Mouse (Mus musculus) MEL (cell line): ENCODE data around the gene Cnep1r1. TPM values are rescaled to one million over a fixed set of nuclear protein-coding genes. Genes with fewer than 3 reads are reported as not detected.

ENCODE experiments used
- DNase-seq: peaks from one replicate; pipeline ENCODE4 v3.0.0; 2011; ENCODE audit warnings: low read depth, low spot score
- H3K27ac ChIP-seq: 2 replicates; pipeline ENCODE4 v1.5.1; 2012; ENCODE audit warnings: low read depth, mild to moderate bottlenecking, control low read depth, low read length, moderate library complexity; ENCODE audit not compliant: control insufficient read depth
- H3K27me3 ChIP-seq, 2 experiments: fragments of 150-350 bp in 1 of 2; sonication (generic) in 1 of 2; 2 replicates each; pipeline ENCODE4 v1.6.1; 2012; ENCODE audit warnings: low read length in 2 of 2, mild to moderate bottlenecking in 2 of 2, improper control_type of control experiment in 1 of 2, moderate library complexity in 1 of 2; ENCODE audit not compliant: insufficient read depth in 2 of 2, control insufficient read depth in 1 of 2
- H3K36me3 ChIP-seq, 2 experiments: 2 replicates each; pipeline ENCODE4 v1.6.1; 2012 to 2014; ENCODE audit warnings: low read length in 2 of 2, improper control_type of control experiment in 1 of 2, inconsistent platforms in 1 of 2, mild to moderate bottlenecking in 1 of 2; ENCODE audit not compliant: insufficient read depth in 2 of 2, control insufficient read depth in 1 of 2
- H3K4me1 ChIP-seq, 2 experiments: fragments of 150-350 bp in 1 of 2; sonication (generic) in 1 of 2; 2 replicates each; pipeline ENCODE4 v1.6.1; 2012; ENCODE audit warnings: low read length in 2 of 2, improper control_type of control experiment in 1 of 2, mild to moderate bottlenecking in 1 of 2; ENCODE audit not compliant: insufficient read depth in 2 of 2, control insufficient read depth in 1 of 2
- H3K4me3 ChIP-seq, 2 experiments: fragments of 150-350 bp in 1 of 2; sonication (generic) in 1 of 2; 2 replicates each; pipeline ENCODE4 v1.5.1; 2012; ENCODE audit warnings: low read depth in 2 of 2, low read length in 2 of 2, mild to moderate bottlenecking in 2 of 2, moderate library complexity in 2 of 2, control low read depth in 1 of 2, improper control_type of control experiment in 1 of 2; ENCODE audit not compliant: control insufficient read depth in 1 of 2, insufficient read depth in 1 of 2
- H3K79me2 ChIP-seq: 2 replicates; pipeline ENCODE4 v1.6.1; 2012; ENCODE audit warnings: mild to moderate bottlenecking, low read length, moderate library complexity; ENCODE audit not compliant: control insufficient read depth, poor library complexity, insufficient read depth
- H3K9ac ChIP-seq: 2 replicates; pipeline ENCODE4 v1.6.1; 2012; ENCODE audit warnings: low read depth, mild to moderate bottlenecking, control low read depth, low read length, moderate library complexity; ENCODE audit not compliant: control insufficient read depth, poor library complexity, severe bottlenecking
- H3K9me3 ChIP-seq: fragments of 150-350 bp; sonication (generic); replicated peaks from 2 replicates; pipeline ENCODE4 v1.6.1; 2012; ENCODE audit warnings: mild to moderate bottlenecking, low read length, improper control_type of control experiment, moderate library complexity; ENCODE audit not compliant: insufficient read depth
- CHD2 ChIP-seq: IDR thresholded peaks from 2 replicates; pipeline ENCODE4 v1.6.1; 2011; ENCODE audit warnings: low read length, improper control_type of control experiment
- CTCF ChIP-seq, 3 experiments: IDR thresholded peaks in 2 of 3; conservative IDR thresholded peaks in 1 of 3; 2 replicates each; pipeline ENCODE4 v1.5.1; 2011 to 2012; ENCODE audit warnings: low read length in 3 of 3, low read depth in 2 of 3, mild to moderate bottlenecking in 2 of 3, improper control_type of control experiment in 1 of 3, inconsistent platforms in 1 of 3, mixed read lengths in 1 of 3, moderate library complexity in 1 of 3; ENCODE audit not compliant: control insufficient read depth in 1 of 3, insufficient read depth in 1 of 3, poor library complexity in 1 of 3, severe bottlenecking in 1 of 3
- ELF1 ChIP-seq: IDR thresholded peaks from 2 replicates; pipeline ENCODE4 v1.6.1; 2014; ENCODE audit warnings: low read depth, mild to moderate bottlenecking, inconsistent platforms, low read length, improper control_type of control experiment, moderate library complexity
- KAT2A ChIP-seq: conservative IDR thresholded peaks from 2 replicates; pipeline ENCODE4 v1.6.1; 2012; ENCODE audit warnings: low read depth, low read length, improper control_type of control experiment, inconsistent platforms
- MAFK ChIP-seq: IDR thresholded peaks from 2 replicates; pipeline ENCODE4 v1.6.1; 2011; ENCODE audit warnings: low read depth, mild to moderate bottlenecking, low read length, improper control_type of control experiment, borderline replicate concordance
- MAX ChIP-seq: IDR thresholded peaks from 2 replicates; pipeline ENCODE4 v1.6.1; 2011; ENCODE audit warnings: low read length, improper control_type of control experiment
- MAZ ChIP-seq: IDR thresholded peaks from 2 replicates; pipeline ENCODE4 v1.6.1; 2012; ENCODE audit warnings: low read depth, mild to moderate bottlenecking, inconsistent platforms, low read length, improper control_type of control experiment
- MEF2A ChIP-seq: IDR thresholded peaks from 2 replicates; pipeline ENCODE4 v1.6.1; 2014; ENCODE audit warnings: low read depth, mild to moderate bottlenecking, inconsistent platforms, low read length, improper control_type of control experiment; ENCODE audit not compliant: poor library complexity, insufficient replicate concordance, severe bottlenecking; ENCODE audit errors: extremely low read depth
- NELFE ChIP-seq: IDR thresholded peaks from 2 replicates; pipeline ENCODE4 v1.6.1; 2011; ENCODE audit warnings: low read depth, low read length, improper control_type of control experiment
- NRF1 ChIP-seq: IDR thresholded peaks from 2 replicates; pipeline ENCODE4 v1.6.1; 2014; ENCODE audit warnings: low read depth, mild to moderate bottlenecking, inconsistent platforms, low read length, improper control_type of control experiment, moderate library complexity; ENCODE audit not compliant: poor library complexity, insufficient read depth, severe bottlenecking
- POLR2AphosphoS2 ChIP-seq: IDR thresholded peaks from 2 replicates; pipeline ENCODE4 v1.6.1; 2011; ENCODE audit warnings: low read length, improper control_type of control experiment
- POLR2AphosphoS5 ChIP-seq: IDR thresholded peaks from 2 replicates; pipeline ENCODE4 v1.6.1; 2012; ENCODE audit warnings: low read depth, borderline replicate concordance, mild to moderate bottlenecking, inconsistent platforms, low read length, moderate library complexity, mixed read lengths
- RCOR1 ChIP-seq: IDR thresholded peaks from 2 replicates; pipeline ENCODE4 v1.6.1; 2012; ENCODE audit warnings: low read depth, mild to moderate bottlenecking, inconsistent platforms, low read length, improper control_type of control experiment
- SIN3A ChIP-seq: IDR thresholded peaks from 2 replicates; pipeline ENCODE4 v1.6.1; 2012; ENCODE audit warnings: low read length, improper control_type of control experiment, inconsistent platforms
- TAL1 ChIP-seq: IDR thresholded peaks from 2 replicates; pipeline ENCODE4 v1.6.1; 2012; ENCODE audit warnings: mild to moderate bottlenecking, inconsistent platforms, low read length, moderate library complexity, mixed read lengths
- TBP ChIP-seq: IDR thresholded peaks from 2 replicates; pipeline ENCODE4 v1.8.0; 2011; ENCODE audit warnings: low read depth, low read length, improper control_type of control experiment
- USF2 ChIP-seq, 2 experiments: IDR thresholded peaks; 2 replicates each; pipeline ENCODE4 v1.6.1; 2011 to 2012; ENCODE audit warnings: improper control_type of control experiment in 2 of 2, low read length in 2 of 2, borderline replicate concordance in 1 of 2, inconsistent platforms in 1 of 2, low read depth in 1 of 2, mild to moderate bottlenecking in 1 of 2; ENCODE audit not compliant: insufficient read depth in 1 of 2
- ZC3H11A ChIP-seq: IDR thresholded peaks from 2 replicates; pipeline ENCODE4 v1.6.1; 2012; ENCODE audit warnings: low read depth, mild to moderate bottlenecking, inconsistent platforms, low read length, improper control_type of control experiment
- ZMIZ1 ChIP-seq: IDR thresholded peaks from 2 replicates; pipeline ENCODE4 v1.6.1; 2012; ENCODE audit warnings: low read depth, mild to moderate bottlenecking, inconsistent platforms, low read length, improper control_type of control experiment, moderate library complexity
- ZNF384 ChIP-seq: IDR thresholded peaks from 2 replicates; pipeline ENCODE4 v1.6.1; 2012; ENCODE audit warnings: low read depth, mild to moderate bottlenecking, inconsistent platforms, low read length, improper control_type of control experiment
- polyA plus RNA-seq, 2 experiments: library from polyadenylated mRNA; stranded (reverse) in 1 of 2; unstranded in 1 of 2; fragments of >175 nt in 1 of 2; fragments of >200 nt in 1 of 2; gene quantifications; 2 replicates each; pipeline versions ENCODE4 v1.2.1 to v1.2.4; 2012; ENCODE audit warnings: low replicate concordance in 2 of 2, low read depth in 1 of 2; ENCODE audit not compliant: insufficient read length in 2 of 2, insufficient read depth in 1 of 2, missing spikeins in 1 of 2
- total RNA-seq: library from RNA; depleted of rRNA; stranded (reverse); fragments of 300-350 nt; gene quantifications from 2 replicates; pipeline ENCODE4 v1.2.3, GENCODE M21; 2012

The Cnep1r1 gene
- total and polyA plus RNA-seq, 3 experiments, result 12.1 to 31.2 TPM; not detected in 1

DNA sequence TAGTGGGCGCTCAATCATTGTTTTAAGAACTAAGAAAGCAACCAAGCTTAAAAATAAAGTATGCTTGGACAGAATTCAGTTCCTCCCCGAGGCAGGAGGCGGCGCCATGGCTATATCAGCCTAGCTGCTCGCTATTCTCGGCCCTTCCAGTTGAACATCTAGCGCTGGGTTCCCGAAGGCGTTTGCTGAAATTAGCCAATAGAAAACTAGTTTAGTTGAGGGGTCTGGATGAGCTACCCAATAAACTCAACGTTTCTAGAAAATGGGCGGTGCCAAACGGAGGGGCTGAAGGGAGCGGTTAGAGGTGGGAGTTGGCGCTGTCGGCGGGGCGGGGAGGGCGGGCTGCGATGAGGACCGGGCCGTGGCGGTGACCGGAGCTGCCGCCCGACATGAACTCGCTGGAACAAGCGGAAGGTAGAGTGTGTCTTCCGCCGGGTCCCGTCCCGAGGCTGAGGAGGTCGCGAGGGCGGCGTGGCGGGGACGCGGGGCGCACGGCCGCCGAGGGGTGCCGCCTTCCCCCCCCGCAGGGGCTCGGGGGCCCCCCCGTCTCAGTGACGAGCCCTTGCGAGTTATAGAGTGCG lies at the start of gene Cnep1r1 (continued):
- TF ChIP-seq MEF2A (no peak), CHD2 (peak; percentile 87), CTCF (IDR thresholded peaks at IDR 0.05 in 2 of 3, conservative IDR thresholded peaks at IDR 0.05 in 1 of 3; ENCODE audit: control insufficient read depth in 1 of 3, insufficient read depth in 1 of 3, low read depth in 2 of 3, low read length in 3 of 3, poor library complexity in 1 of 3, severe bottlenecking in 1 of 3) (peak; percentile 59 to 92 (median 78); a peak in 5 of 6 replicates)

DNA sequence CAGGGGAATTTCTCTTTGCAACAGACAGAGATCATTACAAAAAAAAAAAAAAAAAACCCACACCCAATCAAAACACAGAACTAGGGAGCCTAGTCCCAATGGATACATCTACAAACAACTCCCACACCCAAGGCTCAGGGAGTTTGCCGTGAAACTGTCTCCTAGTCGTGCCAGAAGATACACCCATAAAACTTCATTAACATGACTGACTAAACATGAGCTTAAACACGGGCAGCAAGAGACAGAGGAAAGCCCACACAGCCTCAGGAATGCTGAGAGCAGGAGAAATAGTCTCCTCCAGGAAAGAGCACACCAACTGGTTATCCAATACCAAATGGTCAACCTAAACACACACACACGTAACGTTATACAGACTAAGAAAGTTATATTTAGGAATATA lies 36.4 kb upstream of the Cnep1r1 start:
- H3K4me3 ChIP-seq, result no peak overlapping the region
- H3K27me3 ChIP-seq, result no peaks in the 10 kb centered on the region
- no peaks in the 10 kb centered on the region for H3K79me2 ChIP-seq
- H3K4me1 ChIP-seq, result no peaks in the 10 kb centered on the region
- H3K9me3 ChIP-seq, result no peaks in the 10 kb centered on the region
- DNase-seq, result no peak
- no peak overlapping the region for H3K9ac ChIP-seq
- TF ChIP-seq USF2 (IDR thresholded peaks at IDR 0.05; ENCODE audit: borderline replicate concordance in 1 of 2, insufficient read depth in 1 of 2, low read depth in 1 of 2, low read length in 2 of 2) (no peak), MAX (no peak), MAZ (no peak), ZC3H11A (no peak), RCOR1 (no peak), ELF1 (no peak), TAL1 (no peak), NELFE (no peak), KAT2A (no peak), SIN3A (no peak), POLR2AphosphoS5 (no peak), CHD2 (no peak), ZNF384 (no peak), ZMIZ1 (no peak), TBP (no peak), POLR2AphosphoS2 (no peak), MAFK (no peak), NRF1 (no peak)
- no peak overlapping the region for H3K27ac ChIP-seq
- no peaks in the 10 kb centered on the region for H3K36me3 ChIP-seq
